Mouse (Mus musculus) ES-E14 (cell line): ENCODE measurements at regions not wholly inside any gene's neighbourhood (a gene's known extent, or its start where the extent isn't known, plus 50 kb on each side); places are given as distances from the start of the nearest gene placed in this dataset.

Source experiments
- DNase-seq: peaks from one replicate; pipeline ENCODE4 v3.0.0-alpha.2; 2013; ENCODE audit warnings: low read depth, low spot score
- H3K27ac ChIP-seq: 2 replicates; pipeline ENCODE4 v1.5.1; 2012; ENCODE audit warnings: low read depth, mild to moderate bottlenecking, low read length, moderate library complexity, mixed read lengths; ENCODE audit not compliant: poor library complexity, insufficient read depth, severe bottlenecking
- H3K36me3 ChIP-seq: 2 replicates; pipeline ENCODE4 v1.6.1; 2012; ENCODE audit warnings: mild to moderate bottlenecking, low read length, moderate library complexity, mixed read lengths; ENCODE audit not compliant: control insufficient read depth, poor library complexity, insufficient read depth, severe bottlenecking
- H3K4me1 ChIP-seq, 2 experiments: fragments of 150-350 bp in 1 of 2; sonication (generic) in 1 of 2; 2 replicates each; pipeline ENCODE4 v1.6.1; 2012; ENCODE audit warnings: low read length in 2 of 2, mild to moderate bottlenecking in 1 of 2, mixed read lengths in 1 of 2; ENCODE audit not compliant: control insufficient read depth in 2 of 2, insufficient read depth in 2 of 2, poor library complexity in 1 of 2
- H3K4me3 ChIP-seq, 2 experiments: fragments of 150-350 bp in 1 of 2; sonication (generic) in 1 of 2; 2 replicates each; pipeline ENCODE4 v1.5.1; 2012; ENCODE audit warnings: low read length in 2 of 2, low read depth in 1 of 2, mild to moderate bottlenecking in 1 of 2, mixed read lengths in 1 of 2; ENCODE audit not compliant: insufficient read depth in 1 of 2, poor library complexity in 1 of 2, severe bottlenecking in 1 of 2
- H3K9ac ChIP-seq: 2 replicates; pipeline ENCODE4 v1.6.1; 2012; ENCODE audit warnings: low read depth, mild to moderate bottlenecking, low read length, mixed read lengths; ENCODE audit not compliant: poor library complexity, insufficient read depth, severe bottlenecking
- H3K9me3 ChIP-seq: fragments of 150-350 bp; sonication (generic); 2 replicates; pipeline ENCODE4 v1.6.1; 2012; ENCODE audit warnings: low read depth, mild to moderate bottlenecking, low read length; ENCODE audit not compliant: control insufficient read depth, insufficient read depth
- CHD2 ChIP-seq: IDR thresholded peaks from 2 replicates; pipeline ENCODE4 v1.6.1; 2014; ENCODE audit warnings: mild to moderate bottlenecking, low read depth, low read length, inconsistent platforms
- HCFC1 ChIP-seq: IDR thresholded peaks from 2 replicates; pipeline ENCODE4 v1.6.1; 2012; ENCODE audit warnings: low read length, inconsistent platforms, borderline replicate concordance; ENCODE audit not compliant: insufficient read depth
- MAFK ChIP-seq: IDR thresholded peaks from 2 replicates; pipeline ENCODE4 v1.6.1; 2014; ENCODE audit warnings: mild to moderate bottlenecking, low read depth, low read length, inconsistent platforms; ENCODE audit not compliant: insufficient read depth
- ZC3H11A ChIP-seq: IDR thresholded peaks from 2 replicates; pipeline ENCODE4 v1.6.1; 2012; ENCODE audit warnings: low read depth, mild to moderate bottlenecking, inconsistent platforms, low read length, borderline replicate concordance
- ZNF384 ChIP-seq: IDR thresholded peaks from 2 replicates; pipeline ENCODE4 v1.6.1; 2012; ENCODE audit warnings: low read depth, low read length, inconsistent platforms
- in situ Hi-C, 2 experiments: fragments of 600-800 bp; cut with MboI; formaldehyde crosslinking; loops; one replicate each; pipeline ENCODE4 v1.15.1; 2025; ENCODE audit warnings: low sequenced_read_pairs in 2 of 2, inconsistent platforms in 1 of 2; ENCODE audit not compliant: unreplicated experiment in 2 of 2

GRCm38 (mm10) chr16:57912001-57912400, 157.5 kb upstream of the Col8a1 start:
- Histone ChIP-seq H3K27ac (no peak overlapping the region), H3K9ac (no peak overlapping the region), H3K4me3 (no peak overlapping the region), H3K9me3 (no peaks in the 10 kb centered on the region), H3K36me3 (no peaks in the 10 kb centered on the region), H3K4me1 (no peaks in the 10 kb centered on the region)
- no peak for TF ChIP-seq HCFC1
- in situ Hi-C loops, result no loop called here
- DNase-seq, result no peak

GRCm38 (mm10) chr16:57914506-57914905, 160.0 kb upstream of the Col8a1 start:
- no peak overlapping the region for H3K27ac ChIP-seq
- no peaks in the 10 kb centered on the region for H3K9me3 ChIP-seq
- no peak overlapping the region for H3K9ac ChIP-seq
- H3K36me3 ChIP-seq, result no peaks in the 10 kb centered on the region
- H3K4me3 ChIP-seq, result no peak overlapping the region
- no peaks in the 10 kb centered on the region for H3K4me1 ChIP-seq
- in situ Hi-C loops, result no loop called here
- TF ChIP-seq ZNF384, result no peak
- no peak for TF ChIP-seq ZC3H11A
- TF ChIP-seq CHD2, result no peak
- no peak for TF ChIP-seq HCFC1
- no peak for TF ChIP-seq MAFK
- DNase-seq, result no peak

- in situ Hi-C loops, result no loop called here
- no peak for DNase-seq
- Histone ChIP-seq H3K9ac (no peak overlapping the region), H3K36me3 (no peaks in the 10 kb centered on the region), H3K4me1 (no peaks in the 10 kb centered on the region), H3K27ac (no peak overlapping the region), H3K9me3 (no peaks in the 10 kb centered on the region), H3K4me3 (no peak overlapping the region)
- TF ChIP-seq ZC3H11A (no peak), MAFK (no peak), CHD2 (no peak), HCFC1 (no peak), ZNF384 (no peak)
Measured at GRCm38 (mm10) chr16:57915451-57915850, 160.9 kb upstream of the Col8a1 start.

- no peak overlapping the region for H3K4me3 ChIP-seq
- no peaks in the 10 kb centered on the region for H3K36me3 ChIP-seq
- in situ Hi-C loops, result no loop called here
- H3K9me3 ChIP-seq, result no peaks in the 10 kb centered on the region
- no peak overlapping the region for H3K27ac ChIP-seq
- H3K4me1 ChIP-seq, result no peaks in the 10 kb centered on the region; a peak in 1 of 4 replicates
- DNase-seq, result no peak
- H3K9ac ChIP-seq, result no peak overlapping the region
- TF ChIP-seq CHD2 (no peak), HCFC1 (no peak), ZNF384 (no peak), MAFK (no peak), ZC3H11A (no peak)
Measured at GRCm38 (mm10) chr16:57923447-57924129, 169.1 kb upstream of the Col8a1 start.

- Histone ChIP-seq H3K27ac (no peak overlapping the region), H3K4me3 (no peak overlapping the region), H3K9me3 (no peaks in the 10 kb centered on the region), H3K4me1 (no peaks in the 10 kb centered on the region; a peak in 1 of 4 replicates), H3K36me3 (no peaks in the 10 kb centered on the region), H3K9ac (no peak overlapping the region)
- DNase-seq, result no peak
- in situ Hi-C loops, result no loop called here
- TF ChIP-seq ZC3H11A (no peak), MAFK (no peak), HCFC1 (no peak), CHD2 (no peak), ZNF384 (no peak)
Measured at GRCm38 (mm10) chr16:57924130-57924495, 169.6 kb upstream of the Col8a1 start.
